ENCODE assay signal across 9 mouse cellular contexts in genomic region chr17:56148280-56148679, GRCm38 (mm10). TPM values are rescaled to one million over a fixed set of nuclear protein-coding genes. Genes with fewer than 3 reads are reported as not detected.
DNase-seq lines count a peak whose midpoint lies in the region; ATAC-seq lines count a peak whose summit lies in the region.
"Had no signal": no experiment of that assay in that cellular context is flagged by ENCODE, and none has a peak within 500 bp of the region (broad histone marks: within the 10 kb centered on the region; RNA-seq: fewer than 3 reads in every experiment).

No protein-coding gene starts in this region.

- peak overlapping the region; percentile 53 for H3K4me2 ChIP-seq in kidney, embryonic 15.5 days
- peak overlapping the region; percentile 51 for H3K4me2 ChIP-seq in forebrain, embryonic 16.5 days (ENCODE audit: low read length)
- peak overlapping the region; percentile 30 for H3K4me2 ChIP-seq in limb, embryonic 15.5 days

- H3K4me3 ChIP-seq in kidney, embryonic 15.5 days (replicated peaks): peak overlapping the region; percentile 32
- no peak overlapping the region for H3K4me3 ChIP-seq in forebrain, embryonic 16.5 days (replicated peaks; ENCODE audit: low read length)
- H3K4me3 ChIP-seq in limb, embryonic 15.5 days: peak overlapping the region; percentile 13; the same call in 1 of the 2 replicates

- ATAC-seq in kidney, embryonic 15.5 days (replicated peaks; ENCODE audit: low FRiP score): no peak
- no peak for ATAC-seq in forebrain, embryonic 16.5 days
- no peak for ATAC-seq in limb, embryonic 15.5 days (ENCODE audit: insufficient number of reproducible peaks, low FRiP score, low TSS enrichment, low read depth)

- no peak overlapping the region for H3K9ac ChIP-seq in kidney, embryonic 15.5 days
- H3K9ac ChIP-seq in forebrain, embryonic 16.5 days (replicated peaks; ENCODE audit: low read depth, low read length): peak overlapping the region; percentile 53; the same call in 1 of the 2 replicates
- H3K9ac ChIP-seq in limb, embryonic 15.5 days: no peak overlapping the region

- no peaks in the 10 kb centered on the region for H3K9me3 ChIP-seq in kidney, embryonic 15.5 days (replicated peaks)
- no peaks in the 10 kb centered on the region for H3K9me3 ChIP-seq in forebrain, embryonic 16.5 days (ENCODE audit: control insufficient read depth, low read length)
- no peaks in the 10 kb centered on the region for H3K9me3 ChIP-seq in limb, embryonic 15.5 days

- no peak overlapping the region for H3K27ac ChIP-seq in kidney, embryonic 15.5 days
- H3K27ac ChIP-seq in forebrain, embryonic 16.5 days (ENCODE audit: low read length): no peak overlapping the region
- no peak overlapping the region for H3K27ac ChIP-seq in limb, embryonic 15.5 days

- 25% methylated on average over 9 of the region's 9 CpGs for WGBS in kidney, embryonic 15.5 days
- 15% methylated on average over 9 of the region's 9 CpGs for WGBS in forebrain, embryonic 16.5 days
- 21% methylated on average over 9 of the region's 9 CpGs for WGBS in limb, embryonic 15.5 days

- peaks cover 98% of the 10 kb centered on the region for H3K27me3 ChIP-seq in kidney, embryonic 15.5 days
- peaks cover 32% of the 10 kb centered on the region for H3K27me3 ChIP-seq in forebrain, embryonic 16.5 days (replicated peaks; ENCODE audit: control insufficient read depth, insufficient read depth, low read length)
- H3K27me3 ChIP-seq in limb, embryonic 15.5 days: peaks cover 87% of the 10 kb centered on the region

- no peak for DNase-seq in kidney, postnatal 36 days
- peak; percentile 56 to 68 for DNase-seq in B cell, adult 2 months
- DNase-seq in frontal cortex, postnatal 14 days (ENCODE audit: low spot score in 2 of 2): no peak
- DNase-seq in layer of hippocampus, adult 8-10 months (ENCODE audit: low spot score in 2 of 2): no peak
- no peak for DNase-seq in retina, postnatal 1 day
- DNase-seq: cerebellum, adult 9-11 months had no signal

- H3K36me3 ChIP-seq in kidney, embryonic 15.5 days: no peaks in the 10 kb centered on the region
- no peaks in the 10 kb centered on the region for H3K36me3 ChIP-seq in forebrain, embryonic 16.5 days (ENCODE audit: control insufficient read depth, insufficient read depth)
- no peaks in the 10 kb centered on the region for H3K36me3 ChIP-seq in limb, embryonic 15.5 days

- peaks cover 9% of the 10 kb centered on the region for H3K4me1 ChIP-seq in kidney, embryonic 15.5 days
- H3K4me1 ChIP-seq in forebrain, embryonic 16.5 days (replicated peaks; ENCODE audit: control insufficient read depth, insufficient read depth, low read length): peaks cover 10% of the 10 kb centered on the region
- peaks cover 10% of the 10 kb centered on the region; the same call in 1 of the 2 replicates for H3K4me1 ChIP-seq in limb, embryonic 15.5 days

RNA-seq across cellular contexts. Expression of gene Sema6b, which starts 8.1 kb away (rescaled TPM):
- polyA plus RNA-seq in kidney, embryonic 15.5 days (2015; fragmentation: Nextera tagmentation; extraction: Ambion mirVana): 1.5 TPM in 2 replicates
- polyA plus RNA-seq in forebrain, embryonic 16.5 days (2015; fragmentation: Nextera tagmentation; extraction: Ambion mirVana): 10.1 and 10.7 TPM in 2 replicates
- polyA plus RNA-seq in limb, embryonic 15.5 days (2015; fragmentation: Nextera tagmentation; extraction: Ambion mirVana): 2.3 and 3.3 TPM in 2 replicates
- 100 to 1,000 TPM; 116 to 118 (median 117) TPM for total RNA-seq in layer of hippocampus, adult 8-10 months (2022)

RNA-seq across cellular contexts. Expression of gene Tnfaip8l1, which starts 14.0 kb away (rescaled TPM):
- 11.6 and 11.9 TPM in 2 replicates for polyA plus RNA-seq in kidney, embryonic 15.5 days (2015; fragmentation: Nextera tagmentation; extraction: Ambion mirVana)
- polyA plus RNA-seq in forebrain, embryonic 16.5 days (2015; fragmentation: Nextera tagmentation; extraction: Ambion mirVana): 10.1 and 10.2 TPM in 2 replicates
- 11.3 and 13.1 TPM in 2 replicates for polyA plus RNA-seq in limb, embryonic 15.5 days (2015; fragmentation: Nextera tagmentation; extraction: Ambion mirVana)
- total RNA-seq in layer of hippocampus, adult 8-10 months (2022): 1 to 10 TPM; 5.3 to 6.4 (median 5.9) TPM

RNA-seq across cellular contexts. Expression of gene Lrg1, which starts 26.5 kb away (rescaled TPM):
- polyA plus RNA-seq in kidney, embryonic 15.5 days (2015; fragmentation: Nextera tagmentation; extraction: Ambion mirVana): 0.39 and 0.53 TPM in 2 replicates
- 0.22 TPM in 1 of 2 replicates, not detected in the other for polyA plus RNA-seq in forebrain, embryonic 16.5 days (2015; fragmentation: Nextera tagmentation; extraction: Ambion mirVana)
- polyA plus RNA-seq in limb, embryonic 15.5 days (2015; fragmentation: Nextera tagmentation; extraction: Ambion mirVana): 0.55 and 1.7 TPM in 2 replicates
- total RNA-seq in layer of hippocampus, adult 8-10 months (2022): 1 to 10 TPM in 1 of 4 experiments, under 1 TPM in 3; 0.55 to 1.1 (median 0.74) TPM

RNA-seq across cellular contexts. Expression of gene Plin5, which starts 30.9 kb away (rescaled TPM):
- polyA plus RNA-seq in kidney, embryonic 15.5 days (2015; fragmentation: Nextera tagmentation; extraction: Ambion mirVana): 1.5 and 1.9 TPM in 2 replicates
- 0.67 and 1.4 TPM in 2 replicates for polyA plus RNA-seq in forebrain, embryonic 16.5 days (2015; fragmentation: Nextera tagmentation; extraction: Ambion mirVana)
- 0.12 and 0.60 TPM in 2 replicates for polyA plus RNA-seq in limb, embryonic 15.5 days (2015; fragmentation: Nextera tagmentation; extraction: Ambion mirVana)
- total RNA-seq in layer of hippocampus, adult 8-10 months (2022): under 1 TPM; 0.53 to 0.80 (median 0.66) TPM

RNA-seq across cellular contexts. Expression of gene Mydgf, which starts 35.4 kb away (rescaled TPM):
- polyA plus RNA-seq in kidney, embryonic 15.5 days (2015; fragmentation: Nextera tagmentation; extraction: Ambion mirVana): 90.7 and 96.4 TPM in 2 replicates
- polyA plus RNA-seq in forebrain, embryonic 16.5 days (2015; fragmentation: Nextera tagmentation; extraction: Ambion mirVana): 54.2 and 63.8 TPM in 2 replicates
- polyA plus RNA-seq in limb, embryonic 15.5 days (2015; fragmentation: Nextera tagmentation; extraction: Ambion mirVana): 108 and 119 TPM in 2 replicates
- total RNA-seq in layer of hippocampus, adult 8-10 months (2022): 10 to 100 TPM; 34.7 to 42.6 (median 40.1) TPM

Comparison
In these comparisons a context has a peak if more than half of its experiments do, and no peak if none do; other contexts are left out.
1. DNase-seq: peak in B cell, adult 2 months (2 of 2); none in kidney, postnatal 36 days (0 of 2), frontal cortex, postnatal 14 days (0 of 2), layer of hippocampus, adult 8-10 months (0 of 2) and retina, postnatal 1 day (single experiment).
2. Peak in every context shown above with its lines, with median percentiles within 50 percentile points of each other: H3K4me2 ChIP-seq.